ENCODE assay signal across 8 mouse cellular contexts in the genomic region with DNA sequence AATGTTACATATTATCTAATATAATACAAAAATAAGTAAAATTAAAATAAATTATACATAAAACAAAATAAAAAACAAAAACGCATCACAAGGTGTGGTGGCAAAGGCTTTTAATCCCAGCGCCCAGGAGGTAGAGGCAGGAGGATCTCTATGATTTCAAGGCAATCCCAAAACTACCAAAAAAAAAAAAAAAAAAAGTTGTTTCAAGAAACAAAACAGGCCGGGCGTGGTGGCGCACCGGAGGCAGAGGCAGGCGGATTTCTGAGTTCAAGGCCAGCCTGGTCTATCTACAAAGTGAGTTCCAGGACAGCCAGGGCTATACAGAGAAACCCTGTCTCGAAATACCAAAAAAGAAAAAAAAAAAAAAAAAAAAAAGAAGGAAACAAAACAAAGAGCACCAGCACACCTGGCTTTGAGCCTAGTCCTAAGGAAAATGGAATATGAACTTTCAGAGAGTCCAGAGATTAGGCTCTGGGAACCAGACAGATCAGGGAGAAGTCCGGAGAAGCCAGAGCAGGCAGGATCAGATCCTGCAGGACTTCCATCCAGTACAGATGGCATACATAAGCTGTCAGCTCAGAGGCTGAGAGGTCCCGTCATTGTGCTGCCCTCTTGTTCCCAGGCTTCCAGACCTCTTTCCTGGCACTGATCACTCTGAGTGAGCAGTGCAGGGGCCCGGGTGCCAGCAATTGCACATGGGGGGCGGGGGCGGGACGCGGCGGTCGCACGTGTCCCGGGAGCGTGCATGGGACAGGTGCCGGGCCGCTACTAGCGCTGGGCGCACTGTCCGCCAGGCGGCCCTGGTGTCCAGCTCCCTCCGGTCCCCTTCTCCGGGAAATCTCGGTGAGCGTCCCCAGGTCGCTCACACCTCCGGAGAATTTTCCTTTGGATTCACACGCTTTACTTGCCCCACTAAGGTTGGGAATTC. TPM values are rescaled to one million over a fixed set of nuclear protein-coding genes. Genes with fewer than 3 reads are reported as not detected.
DNase-seq lines count a peak whose midpoint lies in the region; ATAC-seq lines count a peak whose summit lies in the region.

No protein-coding gene starts in this region.

- no peaks in the 10 kb centered on the region for H3K27me3 ChIP-seq in erythroblast, embryonic 14.5 days (ENCODE audit: control insufficient read depth)
- H3K27me3 ChIP-seq in hindbrain, embryonic 11.5 days (ENCODE audit: control insufficient read depth, insufficient read depth, low read length), result no peaks in the 10 kb centered on the region
- H3K27me3 ChIP-seq in liver, embryonic 12.5 days (replicated peaks), result no peaks in the 10 kb centered on the region
- H3K27me3 ChIP-seq in neural tube, embryonic 12.5 days (replicated peaks), result no peaks in the 10 kb centered on the region

- H3K9ac ChIP-seq in hindbrain, embryonic 11.5 days (ENCODE audit: low read depth, low read length), result peak overlapping the region; percentile 64
- H3K9ac ChIP-seq in liver, embryonic 12.5 days, result peak overlapping the region; percentile 89
- H3K9ac ChIP-seq in neural tube, embryonic 12.5 days, result peak overlapping the region; percentile 64

- peak overlapping the region; percentile 100 for H3K4me3 ChIP-seq in erythroblast, embryonic 14.5 days (replicated peaks)
- H3K4me3 ChIP-seq in hindbrain, embryonic 11.5 days (ENCODE audit: low read depth, low read length), result peak overlapping the region; percentile 48
- peak overlapping the region; percentile 100 for H3K4me3 ChIP-seq in liver, embryonic 12.5 days
- H3K4me3 ChIP-seq in neural tube, embryonic 12.5 days, result peak overlapping the region; percentile 51

- H3K36me3 ChIP-seq in erythroblast, embryonic 14.5 days (ENCODE audit: control insufficient read depth), result peaks cover 30% of the 10 kb centered on the region
- no peaks in the 10 kb centered on the region for H3K36me3 ChIP-seq in hindbrain, embryonic 11.5 days (ENCODE audit: control insufficient read depth, insufficient read depth, low read length)
- H3K36me3 ChIP-seq in liver, embryonic 12.5 days, result peaks cover 27% of the 10 kb centered on the region
- peaks cover 14% of the 10 kb centered on the region; the same call in 1 of the 2 replicates for H3K36me3 ChIP-seq in neural tube, embryonic 12.5 days

- 10% methylated on average over 32 of the region's 33 CpGs for WGBS in hindbrain, embryonic 11.5 days
- WGBS in liver, embryonic 12.5 days (ENCODE audit: insufficient replicate concordance), result 10% methylated on average over 33 of the region's 33 CpGs
- 11% methylated on average over 33 of the region's 33 CpGs for WGBS in neural tube, embryonic 12.5 days

- peaks cover 59% of the 10 kb centered on the region for H3K4me1 ChIP-seq in erythroblast, embryonic 14.5 days (ENCODE audit: control insufficient read depth)
- H3K4me1 ChIP-seq in hindbrain, embryonic 11.5 days (replicated peaks; ENCODE audit: control insufficient read depth, insufficient read depth, low read length), result no peaks in the 10 kb centered on the region
- H3K4me1 ChIP-seq in liver, embryonic 12.5 days, result peaks cover 36% of the 10 kb centered on the region
- peaks cover 22% of the 10 kb centered on the region for H3K4me1 ChIP-seq in neural tube, embryonic 12.5 days

- H3K9me3 ChIP-seq in erythroblast, embryonic 14.5 days (ENCODE audit: control insufficient read depth, low read length), result no peaks in the 10 kb centered on the region
- no peaks in the 10 kb centered on the region for H3K9me3 ChIP-seq in hindbrain, embryonic 11.5 days (ENCODE audit: control insufficient read depth, low read length)
- H3K9me3 ChIP-seq in liver, embryonic 12.5 days (replicated peaks), result no peaks in the 10 kb centered on the region
- H3K9me3 ChIP-seq in neural tube, embryonic 12.5 days, result no peaks in the 10 kb centered on the region

- peak overlapping the region; percentile 83 for H3K4me2 ChIP-seq in hindbrain, embryonic 11.5 days (replicated peaks; ENCODE audit: low read depth, low read length)
- peak overlapping the region; percentile 99 for H3K4me2 ChIP-seq in liver, embryonic 12.5 days
- peak overlapping the region; percentile 95 for H3K4me2 ChIP-seq in neural tube, embryonic 12.5 days (replicated peaks)

- peak; percentile 75 for ATAC-seq in hindbrain, embryonic 11.5 days (ENCODE audit: low FRiP score)
- ATAC-seq in liver, embryonic 12.5 days, result peak; percentile 50
- ATAC-seq in neural tube, embryonic 12.5 days (ENCODE audit: low FRiP score, low read depth), result peak; percentile 64

- peak; percentile 99 for DNase-seq in heart, adult 11 months
- DNase-seq in heart, adult 9 months (ENCODE audit: low spot score in 2 of 2), result no peak
- peak; percentile 96 for DNase-seq in Muller cell, postnatal 12 days (ENCODE audit: inconsistent ontology term)
- no peak for DNase-seq in hindbrain, embryonic 11.5 days (ENCODE audit: low spot score)
- DNase-seq in right cerebral cortex, adult 2 months (ENCODE audit: low spot score in 2 of 2), result no peak

- peak overlapping the region; percentile 85 for H3K27ac ChIP-seq in hindbrain, embryonic 11.5 days (ENCODE audit: low read depth, low read length)
- H3K27ac ChIP-seq in liver, embryonic 12.5 days, result peak overlapping the region; percentile 100
- peak overlapping the region; percentile 48 for H3K27ac ChIP-seq in neural tube, embryonic 12.5 days

RNA-seq across cellular contexts. Expression of gene 1810013L24Rik, which starts 1.0 kb away (rescaled TPM):
- polyA plus RNA-seq in erythroblast, embryonic 14.5 days (2012), result 1.8 and 2.1 TPM in 2 replicates
- polyA plus RNA-seq in hindbrain, embryonic 11.5 days (2014; fragmentation: Nextera tagmentation; extraction: Ambion mirVana), result 20.7 and 23.0 TPM in 2 replicates
- 23.2 and 23.9 TPM in 2 replicates for polyA plus RNA-seq in liver, embryonic 12.5 days (2016; fragmentation: Nextera tagmentation; extraction: Ambion mirVana)
- polyA plus RNA-seq in neural tube, embryonic 12.5 days (2016; fragmentation: Nextera tagmentation; extraction: Ambion mirVana), result 42.2 and 45.0 TPM in 2 replicates

RNA-seq across cellular contexts. Expression of gene Usp7, which starts 36.8 kb away (rescaled TPM):
- 6.0 and 6.8 TPM in 2 replicates for polyA plus RNA-seq in erythroblast, embryonic 14.5 days (2012)
- 36.9 and 51.9 TPM in 2 replicates for polyA plus RNA-seq in hindbrain, embryonic 11.5 days (2014; fragmentation: Nextera tagmentation; extraction: Ambion mirVana)
- polyA plus RNA-seq in liver, embryonic 12.5 days (2016; fragmentation: Nextera tagmentation; extraction: Ambion mirVana), result 32.9 and 33.5 TPM in 2 replicates
- 34.7 and 38.8 TPM in 2 replicates for polyA plus RNA-seq in neural tube, embryonic 12.5 days (2016; fragmentation: Nextera tagmentation; extraction: Ambion mirVana)

Comparison
In these comparisons a context has a peak if more than half of its experiments do, and no peak if none do; other contexts are left out.
1. DNase-seq: peak in heart, adult 11 months (single experiment) and Muller cell, postnatal 12 days (single experiment); none in heart, adult 9 months (0 of 2), hindbrain, embryonic 11.5 days (single experiment) and right cerebral cortex, adult 2 months (0 of 2).
2. H3K4me3 ChIP-seq: peak in every context shown above with its lines; median percentile 100 in erythroblast, embryonic 14.5 days; 100 in liver, embryonic 12.5 days; 51 in neural tube, embryonic 12.5 days; 48 in hindbrain, embryonic 11.5 days.
3. H3K27ac ChIP-seq: peak in every context shown above with its lines; median percentile 100 in liver, embryonic 12.5 days; 85 in hindbrain, embryonic 11.5 days; 48 in neural tube, embryonic 12.5 days.
4. Peak in every context shown above with its lines, with median percentiles within 50 percentile points of each other: ATAC-seq, H3K4me2 ChIP-seq and H3K9ac ChIP-seq.